Mouse (Mus musculus) intestine, embryonic 16.5 days (tissue): ENCODE results near the gene 4930447F04Rik. TPM values are rescaled to one million over a fixed set of nuclear protein-coding genes. Genes with fewer than 3 reads are reported as not detected.

Experiments used
- ATAC-seq: fragments of 200-750 bp; cut with Nextera tagmentation; 2 replicates; pipeline ENCODE4 v1.8.0; 2017; ENCODE audit warnings: moderate TSS enrichment, moderate library complexity
- H3K27ac ChIP-seq: fragments of 300-500 bp; sonication (generic); 2 replicates; pipeline ENCODE4 v1.5.1; 2014; ENCODE audit warnings: mild to moderate bottlenecking, low read length
- H3K27me3 ChIP-seq: fragments of 300-500 bp; sonication (generic); replicated peaks from 2 replicates; pipeline ENCODE4 v1.6.1; 2014; ENCODE audit warnings: low read length, control low read depth, mixed read lengths; ENCODE audit not compliant: control insufficient read depth, insufficient read depth
- H3K36me3 ChIP-seq: fragments of 300-500 bp; sonication (generic); 2 replicates; pipeline ENCODE4 v1.6.1; 2014; ENCODE audit warnings: low read length, control low read depth; ENCODE audit not compliant: control insufficient read depth, insufficient read depth
- H3K4me1 ChIP-seq: fragments of 300-500 bp; sonication (generic); 2 replicates; pipeline ENCODE4 v1.6.1; 2014; ENCODE audit warnings: low read length, control low read depth, mixed read lengths; ENCODE audit not compliant: control insufficient read depth, insufficient read depth
- H3K4me2 ChIP-seq: fragments of 300-500 bp; sonication (generic); 2 replicates; pipeline ENCODE4 v1.6.1; 2014; ENCODE audit warnings: low read depth, low read length, control low read depth
- H3K4me3 ChIP-seq: fragments of 300-500 bp; sonication (generic); 2 replicates; pipeline ENCODE4 v1.5.1; 2014; ENCODE audit warnings: mild to moderate bottlenecking, low read length
- H3K9ac ChIP-seq: fragments of 300-500 bp; sonication (generic); 2 replicates; pipeline ENCODE4 v1.6.1; 2014; ENCODE audit warnings: low read depth, low read length
- H3K9me3 ChIP-seq: fragments of 300-500 bp; sonication (generic); 2 replicates; pipeline ENCODE4 v1.6.1; 2016; ENCODE audit warnings: low read length, control low read depth; ENCODE audit not compliant: control insufficient read depth
- WGBS: fragments of 180-500 bp; shearing (Covaris S2); extraction: QIAGEN DNeasy Blood & Tissue Kit; methylation state at CpG from one replicate; pipeline ENCODE4 v1.1.7; 2014; 5-methylcytosine and 5-hydroxymethylcytosine counted together
- polyA plus RNA-seq: library from polyadenylated mRNA; unstranded; fragments of >200 nt; fragmentation: Nextera tagmentation; extraction: Ambion mirVana; gene quantifications from 2 replicates; pipeline ENCODE4 v1.2.1, GENCODE M21; 2015

The 4930447F04Rik gene
- polyA plus RNA-seq: not detected in 2 replicates

GRCm38 (mm10) chrX:66304124-66304523 lies at the start of gene 4930447F04Rik:
Gene 4930447F04Rik, minus strand, starts transcription at chrX:66304224.
- WGBS: 76% methylated on average over 1 of the region's 1 CpGs
- Histone ChIP-seq H3K36me3 (no peaks in the 10 kb centered on the region), H3K9ac (no peak within 1 kb of the TSS), H3K4me1 (no peaks in the 10 kb centered on the region), H3K4me3 (no peak within 1 kb of the TSS), H3K27me3 (no peaks in the 10 kb centered on the region), H3K9me3 (no peaks in the 10 kb centered on the region), H3K27ac (no peak within 1 kb of the TSS), H3K4me2 (no peak within 1 kb of the TSS)
- ATAC-seq: no peak
